Mouse (Mus musculus) forebrain, embryonic 16.5 days (tissue): ENCODE results near the gene Chn1. TPM values are rescaled to one million over a fixed set of nuclear protein-coding genes. Genes with fewer than 3 reads are reported as not detected.

Experiments used
- ATAC-seq: fragments of 200-750 bp; cut with Nextera tagmentation; 2 replicates; pipeline ENCODE4 v1.8.0; 2017; ENCODE audit warnings: mild to moderate bottlenecking, moderate library complexity
- H3K27ac ChIP-seq: fragments of 300-500 bp; sonication (generic); 2 replicates; pipeline ENCODE4 v1.5.1; 2014; ENCODE audit warnings: low read length, control low read depth
- H3K27me3 ChIP-seq: fragments of 300-500 bp; sonication (generic); replicated peaks from 2 replicates; pipeline ENCODE4 v1.6.1; 2014; ENCODE audit warnings: low read length; ENCODE audit not compliant: control insufficient read depth, insufficient read depth
- H3K36me3 ChIP-seq: fragments of 300-500 bp; sonication (generic); 2 replicates; pipeline ENCODE4 v1.6.1; 2014; ENCODE audit not compliant: control insufficient read depth, insufficient read depth
- H3K4me1 ChIP-seq: fragments of 300-500 bp; sonication (generic); replicated peaks from 2 replicates; pipeline ENCODE4 v1.6.1; 2014; ENCODE audit warnings: low read length; ENCODE audit not compliant: control insufficient read depth, insufficient read depth
- H3K4me2 ChIP-seq: fragments of 300-500 bp; sonication (generic); 2 replicates; pipeline ENCODE4 v1.6.1; 2014; ENCODE audit warnings: mild to moderate bottlenecking, low read length, control low read depth
- H3K4me3 ChIP-seq: fragments of 300-500 bp; sonication (generic); replicated peaks from 2 replicates; pipeline ENCODE4 v1.5.1; 2014; ENCODE audit warnings: mild to moderate bottlenecking, low read length, control low read depth
- H3K9ac ChIP-seq: fragments of 300-500 bp; sonication (generic); replicated peaks from 2 replicates; pipeline ENCODE4 v1.6.1; 2014; ENCODE audit warnings: low read depth, low read length, control low read depth
- H3K9me3 ChIP-seq: fragments of 300-500 bp; sonication (generic); 2 replicates; pipeline ENCODE4 v1.6.1; 2016; ENCODE audit warnings: low read length; ENCODE audit not compliant: control insufficient read depth
- WGBS: fragments of 180-500 bp; shearing (Covaris S2); extraction: QIAGEN DNeasy Blood & Tissue Kit; methylation state at CpG from one replicate; pipeline ENCODE4 v1.1.7; 2014; 5-methylcytosine and 5-hydroxymethylcytosine counted together
- polyA plus RNA-seq: library from polyadenylated mRNA; unstranded; fragments of >200 nt; fragmentation: Nextera tagmentation; extraction: Ambion mirVana; gene quantifications from 2 replicates; pipeline ENCODE4 v1.2.1, GENCODE M21; 2015

Chn1 gene
- polyA plus RNA-seq, 1 experiment from 2014 or later: 94.0 TPM

DNA sequence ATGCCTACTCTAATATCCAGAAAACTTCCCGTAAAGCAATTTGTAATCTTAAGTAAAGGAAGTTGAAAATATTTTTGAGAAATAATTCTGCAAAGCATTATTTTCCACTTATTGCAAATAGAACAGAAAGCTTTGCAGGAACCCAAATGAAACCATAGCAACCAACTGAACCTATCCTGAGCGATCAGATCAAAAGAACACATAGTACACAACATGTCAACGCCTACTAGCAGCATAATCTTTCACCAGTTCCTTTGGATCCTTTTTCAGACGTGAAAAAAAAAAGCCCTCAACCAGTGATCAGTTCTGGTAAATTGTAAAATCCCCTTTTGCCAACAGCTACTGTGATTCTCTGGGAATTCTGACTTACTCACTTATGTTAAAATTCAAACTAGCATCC, 82.1 kb downstream of the Chn1 start:
- no peak overlapping the region for H3K9ac ChIP-seq
- no peaks in the 10 kb centered on the region for H3K36me3 ChIP-seq
- H3K4me2 ChIP-seq: no peak overlapping the region
- no peak overlapping the region for H3K4me3 ChIP-seq
- H3K9me3 ChIP-seq: no peaks in the 10 kb centered on the region
- no peak for ATAC-seq
- no peaks in the 10 kb centered on the region for H3K27me3 ChIP-seq
- no peak overlapping the region for H3K27ac ChIP-seq
- no peaks in the 10 kb centered on the region for H3K4me1 ChIP-seq
- 67% methylated on average over 4 of the region's 4 CpGs for WGBS

- H3K9ac ChIP-seq: no peak overlapping the region
- H3K4me1 ChIP-seq: no peaks in the 10 kb centered on the region
- no peak overlapping the region for H3K4me2 ChIP-seq
- ATAC-seq: no peak
- no peaks in the 10 kb centered on the region for H3K9me3 ChIP-seq
- H3K36me3 ChIP-seq: no peaks in the 10 kb centered on the region
- no peak overlapping the region for H3K27ac ChIP-seq
- H3K4me3 ChIP-seq: no peak overlapping the region
- 75% methylated on average over 6 of the region's 6 CpGs for WGBS
- H3K27me3 ChIP-seq: no peaks in the 10 kb centered on the region
Measured at GRCm38 (mm10) chr2:73690783-73691604, 84.2 kb downstream of the Chn1 start.

DNA sequence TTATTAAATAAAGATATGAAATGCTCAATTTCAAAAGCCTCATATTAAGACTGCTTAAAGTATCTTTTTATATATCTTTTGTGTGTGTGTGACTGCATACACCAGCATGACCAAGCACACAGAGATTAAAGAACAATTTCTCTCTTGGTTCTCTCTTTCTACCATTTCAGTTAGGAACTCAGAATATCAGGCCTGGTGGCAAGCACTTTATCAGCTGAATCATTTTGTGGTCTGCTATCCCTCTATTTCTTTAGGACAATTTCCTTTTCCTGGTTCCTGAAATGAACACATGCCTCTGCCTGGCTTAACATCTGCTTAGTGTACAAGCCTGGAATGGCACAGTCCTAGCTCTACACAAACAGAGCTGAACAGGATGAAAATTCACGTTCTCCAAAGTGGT, 92.6 kb downstream of the Chn1 start:
- Histone ChIP-seq H3K9ac (no peak overlapping the region), H3K27me3 (no peaks in the 10 kb centered on the region), H3K4me2 (no peak overlapping the region), H3K9me3 (no peaks in the 10 kb centered on the region), H3K27ac (no peak overlapping the region), H3K36me3 (no peaks in the 10 kb centered on the region), H3K4me1 (0 out of 2 replicates have a peak, but pooled peaks cover 5% of the 10 kb centered on the region), H3K4me3 (no peak overlapping the region)
- WGBS: 60% methylated on average over 1 of the region's 1 CpGs
- ATAC-seq: no peak

DNA sequence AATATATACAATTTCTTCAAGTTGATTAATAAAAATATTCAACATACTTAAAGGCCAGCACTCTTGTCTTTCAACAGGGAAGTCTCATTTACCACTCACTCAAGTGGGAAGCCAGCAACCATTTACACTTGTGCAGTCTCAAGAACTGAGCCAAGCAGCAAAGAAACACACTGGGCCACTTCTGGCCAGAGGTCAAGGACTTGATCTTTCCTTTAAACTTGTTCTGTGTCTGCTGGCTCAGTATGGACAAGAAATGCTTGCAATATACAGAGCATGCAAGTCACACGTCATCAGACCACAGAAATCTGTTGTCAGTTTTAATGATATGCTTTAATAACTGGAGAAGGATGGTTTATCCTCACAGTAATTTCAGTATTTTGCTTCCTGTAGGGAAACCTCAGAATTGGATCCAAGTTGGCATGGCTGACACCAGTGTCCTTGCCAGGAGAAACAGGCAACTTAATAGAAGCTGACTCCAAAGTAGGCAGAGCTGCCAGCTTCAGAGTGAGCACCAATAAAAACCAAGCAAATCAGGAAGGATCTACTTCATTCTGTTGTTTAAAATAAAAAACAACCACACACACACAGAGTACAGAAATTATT, 94.6 kb downstream of the Chn1 start:
- H3K27ac ChIP-seq: no peak overlapping the region
- no peaks in the 10 kb centered on the region for H3K9me3 ChIP-seq
- no peaks in the 10 kb centered on the region for H3K36me3 ChIP-seq
- no peak overlapping the region for H3K9ac ChIP-seq
- no peaks in the 10 kb centered on the region for H3K27me3 ChIP-seq
- no peak overlapping the region for H3K4me2 ChIP-seq
- 34% methylated on average over 1 of the region's 1 CpGs for WGBS
- no peak overlapping the region for H3K4me3 ChIP-seq
- ATAC-seq: peak; percentile 82
- H3K4me1 ChIP-seq: 0 out of 2 replicates have a peak, but pooled peaks cover 9% of the 10 kb centered on the region

GRCm38 (mm10) chr2:73668608-73669007, 106.5 kb downstream of the Chn1 start:
- 80% methylated on average over 4 of the region's 4 CpGs for WGBS

DNA sequence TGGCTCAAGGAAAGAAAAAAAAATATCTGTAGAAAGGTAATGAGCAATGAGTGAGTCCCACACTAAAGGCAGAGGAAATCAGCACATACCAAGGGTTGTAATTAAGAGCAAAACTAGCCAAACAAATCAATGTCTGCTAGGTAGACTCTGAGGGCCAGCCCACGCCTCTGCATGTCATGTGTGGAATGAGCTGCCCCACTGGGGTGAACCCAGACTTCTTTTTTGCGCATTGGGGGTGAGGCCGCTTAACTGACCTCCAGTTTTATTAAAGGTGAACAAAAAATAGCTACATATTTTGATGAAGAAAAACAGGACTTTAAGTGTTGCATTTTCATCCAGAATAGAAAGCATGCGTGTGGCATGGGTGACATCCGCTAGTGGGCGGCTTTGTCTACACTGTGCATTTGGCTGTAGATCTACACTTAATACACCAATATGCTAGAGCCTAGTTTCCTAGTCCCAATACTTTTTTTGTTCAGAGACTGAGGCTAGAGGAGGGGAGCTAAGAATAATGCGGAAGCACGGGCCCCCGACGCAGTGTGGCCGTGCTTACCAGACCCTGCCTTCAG, 114.5 kb downstream of the Chn1 start:
- H3K36me3 ChIP-seq: no peaks in the 10 kb centered on the region
- H3K27me3 ChIP-seq: no peaks in the 10 kb centered on the region
- no peak overlapping the region for H3K9ac ChIP-seq
- no peak overlapping the region for H3K27ac ChIP-seq
- H3K9me3 ChIP-seq: no peaks in the 10 kb centered on the region
- H3K4me3 ChIP-seq: no peak overlapping the region
- 91% methylated on average over 11 of the region's 11 CpGs for WGBS
- H3K4me2 ChIP-seq: peak overlapping the region; percentile 30
- no peak; the same call in 1 of the 2 replicates for ATAC-seq
- peaks cover 18% of the 10 kb centered on the region for H3K4me1 ChIP-seq

More at GRCm38 (mm10) chr2:73668608-73669007, 106.5 kb downstream of the Chn1 start:
- no peak overlapping the region for H3K4me2 ChIP-seq
- H3K9ac ChIP-seq: no peak overlapping the region
- H3K27ac ChIP-seq: no peak overlapping the region
- no peak overlapping the region for H3K4me3 ChIP-seq
- no peaks in the 10 kb centered on the region for H3K36me3 ChIP-seq
- ATAC-seq: no peak
- no peaks in the 10 kb centered on the region for H3K27me3 ChIP-seq
- no peaks in the 10 kb centered on the region for H3K9me3 ChIP-seq
- peaks cover 3% of the 10 kb centered on the region; the same call in 1 of the 2 replicates for H3K4me1 ChIP-seq

DNA sequence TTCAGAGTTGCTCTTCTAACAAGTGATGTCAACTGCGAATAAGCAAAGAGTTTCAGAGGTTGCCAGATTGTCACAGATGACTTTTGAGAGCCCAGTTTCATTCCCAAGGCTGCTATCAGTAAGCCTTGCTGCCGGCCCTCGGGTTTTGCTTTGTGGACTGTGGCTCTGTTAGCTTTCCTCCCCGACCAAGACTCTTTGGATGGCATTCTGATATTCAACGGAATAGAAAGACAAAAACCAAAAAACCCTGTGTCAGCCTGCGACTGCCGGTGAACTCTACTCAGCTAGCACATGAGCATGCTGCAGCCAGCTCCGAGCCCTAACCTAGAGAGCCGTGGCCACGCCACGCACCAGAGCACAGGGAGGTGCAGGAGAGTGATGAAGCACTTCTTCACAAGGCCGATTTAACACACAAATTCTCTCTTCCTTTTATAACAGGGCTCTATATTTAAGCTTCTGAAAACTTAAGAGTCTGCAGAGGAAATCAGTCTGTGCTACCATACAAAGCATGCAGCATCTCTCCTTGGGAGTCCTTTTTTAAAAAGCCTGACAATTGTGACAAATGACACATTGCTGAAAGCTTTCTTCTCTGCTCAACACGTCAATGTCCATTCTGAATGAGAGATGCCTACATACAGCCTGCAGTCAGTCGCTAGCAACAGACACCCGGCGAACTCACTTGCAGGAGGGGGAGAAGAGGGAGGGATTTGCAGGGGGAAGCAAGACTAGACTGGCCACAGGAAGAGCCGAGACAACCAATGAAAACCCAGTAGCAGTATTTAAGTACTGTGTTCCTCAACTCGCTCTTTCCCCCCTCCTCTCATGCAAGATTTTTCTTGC, 115.2 kb downstream of the Chn1 start:
- H3K9ac ChIP-seq: no peak overlapping the region
- H3K4me1 ChIP-seq: peaks cover 18% of the 10 kb centered on the region
- no peaks in the 10 kb centered on the region for H3K9me3 ChIP-seq
- H3K4me3 ChIP-seq: peak overlapping the region; percentile 17; the same call in 1 of the 2 replicates
- ATAC-seq: peak; percentile 92
- no peaks in the 10 kb centered on the region for H3K36me3 ChIP-seq
- whole genome bisulfite sequencing: 44% methylated on average over 18 of the region's 18 CpGs
- H3K27ac ChIP-seq: no peak overlapping the region
- H3K4me2 ChIP-seq: peak overlapping the region; percentile 30
- H3K27me3 ChIP-seq: no peaks in the 10 kb centered on the region

DNA sequence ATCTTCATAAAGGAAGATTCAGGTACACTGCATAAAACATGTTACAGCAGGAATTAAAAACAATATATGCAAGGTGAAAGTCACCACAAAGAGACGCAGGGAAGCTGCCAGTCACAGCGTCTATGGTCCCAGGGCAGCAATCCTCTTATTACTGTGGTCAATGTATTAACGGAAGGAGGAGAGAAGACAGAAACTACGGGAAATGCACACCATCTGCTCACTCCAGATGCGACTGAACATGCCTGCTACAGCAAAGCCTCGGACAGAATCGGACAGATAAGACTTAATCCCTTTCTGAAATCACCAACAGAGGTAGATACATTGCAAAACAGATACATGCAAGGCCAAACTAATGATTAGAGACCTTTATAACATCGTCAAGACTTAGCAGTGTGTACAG, 116.1 kb downstream of the Chn1 start:
- no peak overlapping the region for H3K27ac ChIP-seq
- ATAC-seq: no peak
- H3K36me3 ChIP-seq: no peaks in the 10 kb centered on the region
- H3K4me3 ChIP-seq: no peak overlapping the region
- 64% methylated on average over 8 of the region's 8 CpGs for WGBS
- H3K4me1 ChIP-seq: peaks cover 21% of the 10 kb centered on the region
- no peak overlapping the region for H3K4me2 ChIP-seq
- H3K9ac ChIP-seq: no peak overlapping the region
- no peaks in the 10 kb centered on the region for H3K9me3 ChIP-seq
- H3K27me3 ChIP-seq: no peaks in the 10 kb centered on the region

DNA sequence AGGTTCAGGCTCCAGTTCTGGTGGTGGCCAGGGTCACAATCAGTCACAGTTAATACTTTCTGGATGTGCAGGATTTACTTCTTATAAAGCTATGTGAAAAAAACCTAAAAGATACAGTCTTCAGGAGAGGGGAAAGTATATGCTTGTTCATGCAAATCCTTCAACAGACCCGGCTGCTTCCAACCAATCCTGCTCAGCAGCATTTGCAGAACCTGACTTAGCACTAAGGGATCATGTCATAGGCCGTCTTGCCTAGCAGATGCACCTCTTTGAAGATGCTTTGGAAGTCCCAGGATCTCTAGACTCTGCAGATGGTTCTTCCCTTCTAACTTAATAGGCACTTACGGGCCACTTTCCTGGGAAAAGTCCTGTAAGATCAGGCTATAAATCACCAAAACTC, 117.2 kb downstream of the Chn1 start:
- no peak overlapping the region for H3K27ac ChIP-seq
- H3K9me3 ChIP-seq: no peaks in the 10 kb centered on the region
- peaks cover 21% of the 10 kb centered on the region for H3K4me1 ChIP-seq
- 85% methylated on average over 3 of the region's 3 CpGs for WGBS
- no peaks in the 10 kb centered on the region for H3K27me3 ChIP-seq
- H3K9ac ChIP-seq: no peak overlapping the region
- H3K4me3 ChIP-seq: no peak overlapping the region
- no peak for ATAC-seq
- H3K36me3 ChIP-seq: no peaks in the 10 kb centered on the region
- no peak overlapping the region for H3K4me2 ChIP-seq
